Mouse (Mus musculus) CH12.LX (cell line): ENCODE measurements around the gene Ube2i. TPM values are rescaled to one million over a fixed set of nuclear protein-coding genes. Genes with fewer than 3 reads are reported as not detected.

Experiments used
- DNase-seq: peaks from one replicate; pipeline ENCODE4 v3.0.0-alpha.2; 2013; ENCODE audit errors: extremely low read depth
- H3K27ac ChIP-seq: 2 replicates; pipeline ENCODE4 v1.5.1; 2012; ENCODE audit warnings: low read depth, mild to moderate bottlenecking, control low read depth, moderate library complexity; ENCODE audit not compliant: insufficient read depth
- H3K27me3 ChIP-seq: replicated peaks from 2 replicates; pipeline ENCODE3; 2012; ENCODE audit warnings: inconsistent platforms
- H3K36me3 ChIP-seq, 2 experiments: replicated peaks in 1 of 2; 2 replicates each; pipeline versions ENCODE3 to v1.6.1; 2012; ENCODE audit warnings: inconsistent platforms in 1 of 2, low read length in 1 of 2, mild to moderate bottlenecking in 1 of 2, mixed read lengths in 1 of 2, moderate library complexity in 1 of 2; ENCODE audit not compliant: control insufficient read depth in 1 of 2, insufficient read depth in 1 of 2
- H3K4me1 ChIP-seq, 2 experiments: 2 replicates each; pipeline ENCODE4 v1.6.1; 2012; ENCODE audit warnings: inconsistent platforms in 1 of 2, moderate library complexity in 1 of 2; ENCODE audit not compliant: insufficient read depth in 2 of 2, control insufficient read depth in 1 of 2
- H3K4me2 ChIP-seq: 2 replicates; pipeline ENCODE4 v1.6.1; 2012; ENCODE audit warnings: low read depth, mild to moderate bottlenecking, control low read depth; ENCODE audit not compliant: poor library complexity, insufficient read depth, severe bottlenecking
- H3K4me3 ChIP-seq, 3 experiments: fragments of 150-350 bp in 1 of 3; sonication (generic) in 1 of 3; replicated peaks in 1 of 3; 2 replicates each; pipeline versions ENCODE3 to v1.5.1; 2011 to 2012; ENCODE audit warnings: low read depth in 2 of 3, low read length in 2 of 3, mild to moderate bottlenecking in 2 of 3, moderate library complexity in 2 of 3, control low read depth in 1 of 3, improper control_type of control experiment in 1 of 3, inconsistent platforms in 1 of 3, mixed read lengths in 1 of 3; ENCODE audit not compliant: poor library complexity in 1 of 3
- H3K79me2 ChIP-seq: replicated peaks from 2 replicates; pipeline ENCODE4 v1.6.1; 2012; ENCODE audit warnings: mild to moderate bottlenecking, moderate library complexity; ENCODE audit not compliant: control insufficient read depth, poor library complexity, insufficient read depth, severe bottlenecking; ENCODE audit errors: extremely low read depth
- H3K9ac ChIP-seq: 2 replicates; pipeline ENCODE4 v1.6.1; 2012; ENCODE audit warnings: low read depth, mild to moderate bottlenecking, control low read depth, moderate library complexity; ENCODE audit not compliant: insufficient read depth
- H3K9me3 ChIP-seq: replicated peaks from 2 replicates; pipeline ENCODE3; 2012; ENCODE audit warnings: low read length, inconsistent platforms, mixed read lengths
- BHLHE40 ChIP-seq: IDR thresholded peaks from 2 replicates; pipeline ENCODE4 v1.6.1; 2011; ENCODE audit warnings: mild to moderate bottlenecking, low read depth, low read length, improper control_type of control experiment
- CHD1 ChIP-seq: IDR thresholded peaks from 2 replicates; pipeline ENCODE4 v1.6.1; 2012; ENCODE audit warnings: low read depth, low read length, improper control_type of control experiment, inconsistent platforms
- CHD2 ChIP-seq: IDR thresholded peaks from 2 replicates; pipeline ENCODE4 v1.6.1; 2011; ENCODE audit warnings: low read length, improper control_type of control experiment
- CTCF ChIP-seq, 2 experiments: IDR thresholded peaks in 1 of 2; conservative IDR thresholded peaks in 1 of 2; 2 replicates each; pipeline ENCODE4 v1.5.1; 2011 to 2012; ENCODE audit warnings: low read depth in 2 of 2, low read length in 2 of 2, improper control_type of control experiment in 1 of 2, inconsistent platforms in 1 of 2, mild to moderate bottlenecking in 1 of 2, moderate library complexity in 1 of 2
- E2F4 ChIP-seq: IDR thresholded peaks from 2 replicates; pipeline ENCODE4 v1.6.1; 2011; ENCODE audit warnings: low read depth, low read length, improper control_type of control experiment; ENCODE audit not compliant: insufficient replicate concordance
- ELF1 ChIP-seq: IDR thresholded peaks from 2 replicates; pipeline ENCODE4 v1.6.1; 2014; ENCODE audit warnings: low read depth, mild to moderate bottlenecking, inconsistent platforms, low read length, improper control_type of control experiment
- EP300 ChIP-seq: IDR thresholded peaks from 2 replicates; pipeline ENCODE4 v1.6.1; 2011; ENCODE audit warnings: low read length, improper control_type of control experiment
- ETS1 ChIP-seq: conservative IDR thresholded peaks from 2 replicates; pipeline ENCODE4 v1.6.1; 2012; ENCODE audit warnings: low read depth, mild to moderate bottlenecking, inconsistent platforms, low read length, improper control_type of control experiment, moderate library complexity
- GABPA ChIP-seq: IDR thresholded peaks from 2 replicates; pipeline ENCODE4 v1.6.1; 2012; ENCODE audit warnings: low read depth, low read length, improper control_type of control experiment, inconsistent platforms; ENCODE audit not compliant: insufficient replicate concordance
- HCFC1 ChIP-seq: IDR thresholded peaks from 2 replicates; pipeline ENCODE4 v1.6.1; 2012; ENCODE audit warnings: low read depth, mild to moderate bottlenecking, inconsistent platforms, low read length, improper control_type of control experiment
- IRF4 ChIP-seq: IDR thresholded peaks from 2 replicates; pipeline ENCODE4 v1.6.1; 2014; ENCODE audit warnings: low read depth, mild to moderate bottlenecking, inconsistent platforms, low read length, improper control_type of control experiment
- JUN ChIP-seq: IDR thresholded peaks from 2 replicates; pipeline ENCODE4 v1.6.1; 2011; ENCODE audit warnings: low read depth, mild to moderate bottlenecking, low read length, improper control_type of control experiment, moderate library complexity; ENCODE audit not compliant: insufficient read depth
- MAX ChIP-seq: IDR thresholded peaks from 2 replicates; pipeline ENCODE4 v1.6.1; 2011; ENCODE audit warnings: low read length, improper control_type of control experiment
- MAZ ChIP-seq: IDR thresholded peaks from 2 replicates; pipeline ENCODE4 v1.6.1; 2012; ENCODE audit warnings: low read depth, mild to moderate bottlenecking, inconsistent platforms, low read length, improper control_type of control experiment, moderate library complexity
- MXI1 ChIP-seq: IDR thresholded peaks from 2 replicates; pipeline ENCODE4 v1.6.1; 2011; ENCODE audit warnings: mild to moderate bottlenecking, low read depth, low read length, improper control_type of control experiment
- MYC ChIP-seq: IDR thresholded peaks from 2 replicates; pipeline ENCODE4 v1.6.1; 2011; ENCODE audit warnings: low read depth, mild to moderate bottlenecking, improper control_type of control experiment, low read length
- NELFE ChIP-seq: IDR thresholded peaks from 2 replicates; pipeline ENCODE4 v1.6.1; 2011; ENCODE audit warnings: low read depth, low read length, improper control_type of control experiment
- POLR2A ChIP-seq: IDR thresholded peaks from 2 replicates; pipeline ENCODE4 v1.6.1; 2011; ENCODE audit warnings: low read depth, mild to moderate bottlenecking, improper control_type of control experiment, low read length
- RAD21 ChIP-seq: IDR thresholded peaks from 2 replicates; pipeline ENCODE4 v1.6.1; 2011; ENCODE audit warnings: low read depth, mild to moderate bottlenecking, low read length, improper control_type of control experiment, moderate library complexity
- SIN3A ChIP-seq: IDR thresholded peaks from 2 replicates; pipeline ENCODE4 v1.6.1; 2012; ENCODE audit warnings: low read length, improper control_type of control experiment, inconsistent platforms
- SMC3 ChIP-seq: IDR thresholded peaks from 2 replicates; pipeline ENCODE4 v1.6.1; 2011; ENCODE audit warnings: low read depth, low read length, improper control_type of control experiment
- TCF12 ChIP-seq: IDR thresholded peaks from 2 replicates; pipeline ENCODE4 v1.6.1; 2014; ENCODE audit warnings: low read depth, mild to moderate bottlenecking, inconsistent platforms, low read length, improper control_type of control experiment
- UBTF ChIP-seq: IDR thresholded peaks from 2 replicates; pipeline ENCODE4 v1.6.1; 2012; ENCODE audit warnings: low read depth, mild to moderate bottlenecking, inconsistent platforms, low read length, improper control_type of control experiment, moderate library complexity
- USF1 ChIP-seq: IDR thresholded peaks from 2 replicates; pipeline ENCODE4 v1.6.1; 2014; ENCODE audit warnings: low read depth, mild to moderate bottlenecking, inconsistent platforms, low read length, improper control_type of control experiment
- USF2 ChIP-seq: conservative IDR thresholded peaks from 2 replicates; pipeline ENCODE4 v1.6.1; 2011; ENCODE audit warnings: low read depth, low read length, improper control_type of control experiment
- ZKSCAN1 ChIP-seq: IDR thresholded peaks from 2 replicates; pipeline ENCODE4 v1.6.1; 2012; ENCODE audit warnings: low read depth, inconsistent platforms, low read length, improper control_type of control experiment, borderline replicate concordance
- ZMIZ1 ChIP-seq: IDR thresholded peaks from 2 replicates; pipeline ENCODE4 v1.6.1; 2012; ENCODE audit warnings: low read depth, mild to moderate bottlenecking, inconsistent platforms, low read length, improper control_type of control experiment
- dilution Hi-C: fragments of 300-500 bp; cut with MboI; formaldehyde crosslinking; loops from 2 replicates; pipeline ENCODE4 v1.14.3; 2020; ENCODE audit warnings: low sequenced_read_pairs; ENCODE audit not compliant: extremely low pct_unique_long_range_greater_than_20kb, extremely low pct_ligation_motif_present
- in situ Hi-C: fragments of 300-500 bp; cut with MboI; formaldehyde crosslinking; loops from 3 replicates; pipeline ENCODE4 v1.14.3; 2019; ENCODE audit warnings: low sequenced_read_pairs, low pct_ligation_motif_present, low pct_unique_long_range_greater_than_20kb, mixed read lengths
- polyA plus RNA-seq: library from polyadenylated mRNA; unstranded; fragments of >175 nt; gene quantifications from 2 replicates; pipeline ENCODE4 v1.2.1, GENCODE M21; 2012; ENCODE audit warnings: low read depth; ENCODE audit not compliant: insufficient read length
- total RNA-seq, 2 experiments: library from RNA; depleted of rRNA; stranded (reverse); fragments of 300-350 nt in 1 of 2; fragments of >200 nt in 1 of 2; gene quantifications; 2 replicates each; pipeline ENCODE4 v1.2.3; 2012 to 2014

Gene Ube2i
- total and polyA plus RNA-seq, 3 experiments: 356 to 731 (median 578) TPM

- TF ChIP-seq MAX (no peak), HCFC1 (no peak), CHD1 (no peak), ELF1 (no peak), EP300 (no peak), USF1 (no peak), TCF12 (no peak), GABPA (no peak), BHLHE40 (0 out of 2 replicates have a peak, but pooled peaks have one; percentile 17), NELFE (0 out of 2 replicates have a peak, but pooled peaks have one; percentile 25), RAD21 (peak; percentile 90), CTCF (conservative IDR thresholded peaks at IDR 0.05 in 1 of 2, IDR thresholded peaks at IDR 0.05 in 1 of 2; ENCODE audit: low read depth in 2 of 2, low read length in 2 of 2) (peak; percentile 94 to 95), USF2 (no peak), ZKSCAN1 (no peak)
Observed at GRCm38 (mm10) chr17:25285033-25285432, 10.6 kb upstream of the Ube2i start (continued).

- dilution Hi-C loops: no loop called here
- no peak overlapping the region for H3K9ac ChIP-seq
- no peaks in the 10 kb centered on the region for H3K79me2 ChIP-seq
- in situ Hi-C loops: no loop called here
- no peak overlapping the region for H3K4me3 ChIP-seq
- no peaks in the 10 kb centered on the region for H3K4me1 ChIP-seq
- peak; percentile 71 for DNase-seq
- peaks cover 3% of the 10 kb centered on the region for H3K9me3 ChIP-seq
- no peak overlapping the region for H3K27ac ChIP-seq
- H3K4me2 ChIP-seq: no peak overlapping the region
- TF ChIP-seq ETS1 (no peak), HCFC1 (peak; percentile 49), EP300 (no peak), SIN3A (peak; percentile 32; the same call in 1 of the 2 replicates), MAZ (no peak), NELFE (0 out of 2 replicates have a peak, but pooled peaks have one; percentile 40), E2F4 (no peak), MYC (no peak), RAD21 (no peak), ELF1 (peak; percentile 50; the same call in 1 of the 2 replicates), MAX (peak; percentile 71), IRF4 (no peak), POLR2A (peak; percentile 53; the same call in 1 of the 2 replicates), MXI1 (no peak), USF1 (no peak), UBTF (no peak), JUN (no peak), CHD2 (no peak), ZMIZ1 (no peak), SMC3 (no peak)
- TF ChIP-seq, all 38 proteins: peak for 6
- Histone ChIP-seq H3K27me3 (peaks cover 22% of the 10 kb centered on the region), H3K36me3 (no peaks in the 10 kb centered on the region)
Observed at GRCm38 (mm10) chr17:25282133-25282532, 7.7 kb upstream of the Ube2i start.
